ENCODE assay signal across 1 mouse cellular context in the genomic region with DNA sequence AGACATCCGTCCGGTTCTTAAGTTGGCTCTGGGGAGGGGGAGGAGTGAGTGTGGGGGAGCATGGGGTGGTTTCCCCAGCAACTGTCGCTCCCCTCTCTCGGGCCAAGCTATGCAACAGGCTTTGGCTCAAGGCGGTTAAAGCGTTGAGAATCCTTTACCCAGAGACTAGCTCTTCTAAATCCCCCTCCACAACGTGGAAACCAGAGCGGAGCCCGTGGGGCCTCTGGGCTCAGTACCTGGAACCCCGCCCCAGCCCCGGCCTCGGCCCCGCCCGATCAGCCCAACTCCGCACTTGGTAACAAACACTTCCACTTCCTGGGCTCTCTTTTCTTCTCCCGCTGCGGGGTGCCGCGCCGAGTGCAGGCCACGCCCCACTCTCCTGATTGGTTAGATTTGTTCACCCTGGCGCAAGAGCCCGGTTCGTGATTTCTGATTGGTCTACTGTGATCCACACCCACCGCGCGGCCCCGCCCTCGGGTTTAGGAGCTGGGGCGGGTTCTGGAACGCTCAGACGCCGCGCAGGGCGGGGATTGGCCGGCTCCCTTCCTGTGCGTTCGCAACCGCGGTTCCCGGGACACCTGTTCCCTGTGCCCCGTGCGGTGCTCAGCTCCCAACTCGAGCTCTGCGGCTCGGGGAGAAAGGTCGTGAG.
A peak's percentile ranks its signal among the peaks of the same experiment; 100 is the strongest.
TF ChIP-seq lines count a peak whose summit lies in the region.

A gene (plus strand): TSS at position 510 of the 649 bp plus-strand sequence.

TF ChIP-seq in MEL, 35 proteins besides CTCF, POLR2A, EP300 and RAD21 (continued from another document):
- TF ChIP-seq MEF2A (IDR thresholded peaks at IDR 0.05; ENCODE audit: extremely low read depth, insufficient replicate concordance, low read depth, low read length, poor library complexity, severe bottlenecking) (no peak), UBTF (IDR thresholded peaks at IDR 0.05; ENCODE audit: borderline replicate concordance, insufficient read depth, low read depth, low read length) (no peak), MAX (IDR thresholded peaks at IDR 0.05; ENCODE audit: low read length) (peak; percentile 43; the same call in 1 of the 2 replicates), SMC3 (IDR thresholded peaks at IDR 0.05; ENCODE audit: low read depth, low read length) (no peak), SIN3A (IDR thresholded peaks at IDR 0.05; ENCODE audit: low read length) (peak; percentile 95), ZMIZ1 (IDR thresholded peaks at IDR 0.05; ENCODE audit: low read depth, low read length) (peak; percentile 98), MYB (IDR thresholded peaks at IDR 0.05; ENCODE audit: low read depth, low read length) (no peak), TAL1 (IDR thresholded peaks at IDR 0.05; ENCODE audit: low read length) (no peak), E2F4 (IDR thresholded peaks at IDR 0.05; ENCODE audit: borderline replicate concordance, low read depth, low read length) (peak; percentile 40; the same call in 1 of the 2 replicates), ZNF384 (IDR thresholded peaks at IDR 0.05; ENCODE audit: low read depth, low read length) (no peak), HCFC1 (IDR thresholded peaks at IDR 0.05; ENCODE audit: low read depth, low read length) (peak; percentile 68)
